Mouse (Mus musculus) lung, adult 2 months (tissue): Measurements from ENCODE around the gene Ooep.
"Not testable (repeated sequence)": the region's sequence is repeated elsewhere in the genome, so short reads cannot be mapped to it uniquely, and the experiment has no call there.

Experiments
- CTCF ChIP-seq: fragments of 200-500 bp; IDR thresholded peaks from 2 replicates; pipeline ENCODE4 v1.5.1; 2011; ENCODE audit warnings: mild to moderate bottlenecking, low read length, control low read depth; ENCODE audit not compliant: insufficient read depth
- POLR2A ChIP-seq: fragments of 200-500 bp; IDR thresholded peaks from 2 replicates; pipeline ENCODE4 v1.6.1; 2011; ENCODE audit warnings: low read depth, mild to moderate bottlenecking, control low read depth, low read length, borderline replicate concordance; ENCODE audit errors: extremely low read depth

DNA sequence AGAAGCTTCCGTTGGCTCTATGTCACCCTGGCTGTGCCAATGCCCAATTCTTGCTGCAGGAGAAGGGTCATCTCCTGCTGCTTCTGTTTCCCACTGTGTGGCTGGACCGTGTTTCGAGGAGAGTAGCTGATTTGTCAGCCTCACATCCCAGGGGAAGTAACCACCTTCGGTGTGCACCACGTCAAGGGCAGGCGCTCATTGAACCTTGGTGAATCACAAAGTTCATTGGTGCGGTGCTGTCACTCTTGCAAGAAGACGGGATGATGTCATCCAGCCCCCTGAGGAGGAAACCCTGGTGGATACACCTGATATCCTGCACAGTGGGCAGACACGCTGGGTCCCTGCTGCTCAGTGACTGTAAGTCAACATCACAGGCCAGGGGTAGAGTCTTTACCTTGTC lies 35.5 kb downstream of the Ooep start:
- TF ChIP-seq POLR2A, CTCF: not testable (repeated sequence)
